In genomic region chr12:54280001-54280400, GRCm38 (mm10) we compare ENCODE assay signal across 21 mouse cellular contexts.
"Had no signal": no experiment of that assay in that cellular context is flagged by ENCODE, and none has a peak within 500 bp of the region (broad histone marks: within the 10 kb centered on the region; RNA-seq: fewer than 3 reads in every experiment).

No protein-coding gene starts in this region.

- H3K4me2 ChIP-seq: heart, embryonic 11.5 days; heart, embryonic 13.5 days; heart, embryonic 15.5 days; hindbrain, embryonic 12.5 days; hindbrain, embryonic 14.5 days; kidney, embryonic 15.5 days; limb, embryonic 12.5 days; liver, embryonic 11.5 days; liver, embryonic 13.5 days had no signal

- H3K27ac ChIP-seq: heart, adult 2 months; heart, embryonic 13.5 days; heart, embryonic 15.5 days; hindbrain, embryonic 10.5 days; hindbrain, embryonic 12.5 days; hindbrain, embryonic 14.5 days; kidney, embryonic 15.5 days; kidney, postnatal 0 days; layer of hippocampus, adult 2 months; left cerebral cortex, adult 2 months; limb, embryonic 10.5 days; limb, embryonic 12.5 days; liver, embryonic 13.5 days had no signal

- DNase-seq: gastrocnemius, postnatal 10 days; kidney, adult 18-20 months; kidney, adult 9 months; kidney, postnatal 25 days; kidney, postnatal 4 days; liver; liver, embryonic 13.5 days had no signal

- H3K27me3 ChIP-seq: heart, embryonic 13.5 days; heart, embryonic 15.5 days; hindbrain, embryonic 12.5 days; kidney, embryonic 15.5 days; limb, embryonic 12.5 days; liver, embryonic 13.5 days had no signal

- H3K4me1 ChIP-seq: heart, embryonic 15.5 days; kidney, embryonic 15.5 days; liver, embryonic 13.5 days had no signal

- H3K4me3 ChIP-seq: heart, adult 2 months; heart, embryonic 13.5 days; heart, embryonic 15.5 days; hindbrain, embryonic 10.5 days; hindbrain, embryonic 12.5 days; kidney, embryonic 15.5 days; layer of hippocampus, adult 2 months; left cerebral cortex, adult 2 months; limb, embryonic 10.5 days; limb, embryonic 12.5 days; liver, embryonic 13.5 days had no signal

- H3K36me3 ChIP-seq: heart, embryonic 13.5 days; heart, embryonic 15.5 days; hindbrain, embryonic 10.5 days; hindbrain, embryonic 12.5 days; kidney, embryonic 15.5 days; limb, embryonic 10.5 days; limb, embryonic 12.5 days; liver, embryonic 13.5 days had no signal
